Mouse (Mus musculus) CH12F3 (cell line): ENCODE data around the gene Atp10a.

Experiments
- in situ Hi-C: fragments of 300-500 bp; cut with MboI; formaldehyde crosslinking; loops from 2 replicates; pipeline ENCODE4 v1.14.3; 2020; ENCODE audit warnings: low sequenced_read_pairs

Atp10a gene

GRCm38 (mm10) chr7:58736841-58737547, 81.0 kb downstream of the Atp10a start:
- in situ Hi-C loops: no loop called here

DNA sequence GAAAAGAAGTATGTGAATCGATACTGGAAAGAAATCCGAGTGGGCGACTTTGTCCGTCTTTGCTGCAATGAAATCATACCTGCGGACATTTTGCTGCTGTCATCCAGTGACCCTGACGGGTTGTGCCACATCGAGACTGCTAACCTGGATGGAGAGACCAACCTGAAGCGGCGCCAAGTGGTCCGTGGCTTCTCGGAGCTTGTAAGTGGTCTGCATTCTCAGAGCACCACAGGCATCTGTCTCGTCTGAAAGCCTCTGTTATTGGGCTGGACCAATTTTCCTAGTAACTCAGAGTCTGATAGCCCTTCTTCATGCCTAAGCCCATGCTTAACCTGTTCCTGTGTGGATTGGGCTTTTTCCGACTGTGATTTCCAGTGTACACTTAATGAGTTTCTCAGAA, 84.2 kb downstream of the Atp10a start:
- in situ Hi-C loops: no loop called here

DNA sequence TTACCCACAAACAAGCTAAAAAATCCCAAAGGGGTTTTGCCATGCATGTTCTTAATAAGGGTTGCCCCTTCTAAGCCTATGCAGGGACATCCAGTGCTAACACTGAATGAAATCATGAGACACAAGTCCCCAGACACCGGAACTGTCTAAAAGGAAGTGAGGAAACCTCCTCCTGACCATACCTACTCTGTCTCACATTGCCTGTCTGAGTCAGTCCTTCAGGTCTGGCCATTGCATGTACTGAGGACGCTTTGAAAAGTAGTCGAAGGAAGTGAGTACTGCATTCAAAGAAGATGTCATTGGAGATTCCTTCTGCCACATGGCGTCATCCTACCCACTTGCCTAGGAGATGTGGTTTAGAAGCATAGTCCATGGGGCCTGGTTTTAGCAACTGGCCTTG, 84.9 kb downstream of the Atp10a start:
- in situ Hi-C loops: no loop called here

DNA sequence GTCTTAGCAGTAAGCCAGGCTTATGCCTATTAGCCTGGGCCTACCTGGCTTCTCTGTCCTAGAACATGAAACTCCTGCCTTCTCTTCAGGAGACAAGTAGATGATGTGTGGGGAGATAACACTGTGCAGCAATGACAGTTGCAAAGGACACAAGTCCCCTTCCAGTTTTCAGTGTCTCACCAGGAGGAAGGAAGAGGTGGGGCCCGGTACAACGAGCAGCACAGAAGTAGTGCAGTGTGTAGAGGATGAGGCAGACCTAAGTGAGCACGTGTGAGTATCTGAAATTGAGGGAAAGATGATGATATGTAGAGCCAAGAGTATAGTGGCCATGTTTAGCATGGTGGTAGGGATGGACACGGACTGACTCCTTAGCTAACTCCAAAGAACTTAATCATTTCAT, 86.0 kb downstream of the Atp10a start:
- in situ Hi-C loops: no loop called here

GRCm38 (mm10) chr7:58742648-58743047, 86.7 kb downstream of the Atp10a start:
- in situ Hi-C loops: no loop called here

GRCm38 (mm10) chr7:58743362-58744320, 87.7 kb downstream of the Atp10a start:
- in situ Hi-C loops: no loop called here

DNA sequence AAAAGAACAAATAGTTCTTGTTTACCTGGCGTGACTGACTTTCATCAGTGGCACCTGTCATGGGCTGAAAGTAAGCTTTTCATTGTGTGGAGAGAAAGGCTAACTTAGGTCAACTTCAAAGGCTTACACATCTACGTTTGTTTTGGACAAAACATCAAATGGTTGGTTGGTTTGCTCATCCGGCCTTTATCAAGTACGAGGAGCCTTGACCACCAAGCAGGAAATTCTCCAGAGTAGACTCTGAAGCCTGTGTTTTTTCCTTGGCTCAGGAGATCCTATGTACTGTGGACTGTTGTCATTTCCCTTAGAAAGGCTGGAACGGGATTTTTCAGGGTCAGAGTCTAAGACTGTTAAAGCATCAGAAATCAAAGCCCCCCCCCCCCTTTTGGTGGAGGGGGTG, 90.9 kb downstream of the Atp10a start:
- in situ Hi-C loops: no loop called here

GRCm38 (mm10) chr7:58749904-58750612, 94.1 kb downstream of the Atp10a start:
- in situ Hi-C loops: no loop called here

DNA sequence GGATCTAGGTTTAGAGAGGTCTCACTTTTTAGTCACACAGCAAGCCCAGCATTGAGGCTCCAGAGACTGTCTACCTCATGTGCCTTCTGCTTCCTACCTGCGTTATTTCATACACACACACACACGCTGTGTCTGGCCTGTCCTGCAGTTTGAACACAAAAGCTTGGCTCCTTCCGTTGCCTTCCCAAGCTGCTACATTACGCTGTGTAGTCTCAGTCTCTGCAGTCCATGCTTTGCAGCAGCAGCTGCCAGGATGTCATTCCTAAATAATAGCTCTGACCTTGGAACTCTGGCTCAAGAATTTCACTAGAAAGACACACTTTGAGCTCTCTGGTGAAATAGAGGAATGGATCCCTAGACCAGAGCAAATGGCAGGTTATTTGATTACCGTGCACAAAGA, 96.1 kb downstream of the Atp10a start:
- in situ Hi-C loops: no loop called here

GRCm38 (mm10) chr7:58754076-58754475, 98.1 kb downstream of the Atp10a start:
- in situ Hi-C loops: no loop called here

DNA sequence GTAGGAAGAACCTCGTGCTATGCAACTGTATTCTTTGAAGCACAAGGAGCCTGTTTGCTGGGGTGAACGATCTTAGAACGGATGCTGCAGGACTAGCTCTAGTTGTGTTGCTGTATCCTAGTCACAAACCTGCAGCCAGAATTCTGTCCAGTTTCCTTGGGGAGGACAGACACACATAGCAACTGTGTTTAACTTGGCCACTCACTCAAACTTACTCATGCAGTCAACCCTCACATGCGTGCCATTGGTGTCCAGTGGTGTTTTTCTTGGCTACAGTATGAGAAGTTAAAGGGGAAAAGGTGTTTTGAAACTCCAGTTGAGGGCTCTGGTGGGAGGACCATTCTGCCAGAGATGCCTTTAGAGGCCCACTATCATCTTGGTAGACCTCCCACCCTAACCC, 98.6 kb downstream of the Atp10a start:
- in situ Hi-C loops: no loop called here

GRCm38 (mm10) chr7:58755083-58755482, 99.1 kb downstream of the Atp10a start:
- in situ Hi-C loops: no loop called here

GRCm38 (mm10) chr7:58755846-58756245, 99.9 kb downstream of the Atp10a start:
- in situ Hi-C loops: no loop called here

DNA sequence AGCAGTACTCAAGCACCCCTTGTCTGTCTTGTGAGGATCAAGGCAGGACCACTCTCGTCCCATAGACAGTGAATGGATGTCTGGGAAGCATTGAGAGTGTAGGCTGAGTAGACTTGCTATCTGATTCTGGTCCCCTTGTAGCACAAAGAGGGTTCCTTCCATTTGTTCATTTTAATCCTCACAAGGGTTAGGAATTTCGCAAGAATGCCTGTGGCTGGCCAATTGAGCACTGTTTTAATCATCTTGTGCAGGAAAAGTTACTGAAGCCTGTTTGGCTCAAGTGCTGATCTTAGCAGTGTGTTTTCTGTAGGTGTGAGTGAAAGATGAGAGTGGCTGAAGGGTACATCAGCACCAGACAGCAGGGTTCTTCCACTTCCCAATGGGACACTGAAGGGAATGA, 101.4 kb downstream of the Atp10a start:
- in situ Hi-C loops: no loop called here

DNA sequence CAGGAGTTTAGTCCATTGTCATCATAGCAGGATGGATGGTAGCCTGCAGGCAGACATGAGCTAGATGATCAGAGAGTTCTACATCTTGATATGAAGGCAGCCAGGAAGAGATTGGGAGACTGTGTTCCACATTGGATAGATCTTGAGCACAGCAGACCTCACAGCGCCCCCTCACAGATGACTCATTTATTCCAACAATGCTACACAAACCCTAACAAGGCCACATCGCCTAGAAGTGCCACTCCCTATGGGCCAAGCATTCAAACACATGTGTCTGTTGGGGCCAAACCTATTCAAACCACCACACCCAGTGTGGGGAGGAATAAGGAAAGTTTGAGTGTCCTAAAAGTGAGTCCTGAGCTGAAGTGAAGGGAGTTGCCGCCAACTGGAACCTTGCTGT, 102.4 kb downstream of the Atp10a start:
- in situ Hi-C loops: no loop called here

GRCm38 (mm10) chr7:58759265-58759664, 103.3 kb downstream of the Atp10a start:
- in situ Hi-C loops: no loop called here

GRCm38 (mm10) chr7:58767257-58767656, 111.3 kb downstream of the Atp10a start:
- in situ Hi-C loops: no loop called here

DNA sequence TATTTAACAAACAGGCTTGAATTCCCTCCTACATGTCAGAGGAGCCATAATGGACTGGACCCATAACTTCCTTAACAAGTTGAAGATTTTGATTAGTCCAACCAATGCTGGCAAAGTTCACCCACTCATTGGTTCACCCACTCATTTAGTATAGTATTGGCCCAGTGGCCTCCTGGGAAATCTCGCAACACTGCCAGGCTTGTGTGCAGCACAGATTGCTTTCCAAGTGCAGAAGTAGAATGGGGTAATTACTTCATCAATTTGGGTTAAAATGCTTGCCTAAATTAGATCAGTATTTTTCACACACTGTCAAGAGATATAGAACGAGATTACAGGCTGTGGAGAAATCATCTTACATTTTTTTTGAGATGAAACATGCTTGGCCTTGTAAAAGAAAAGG, 112.3 kb downstream of the Atp10a start:
- in situ Hi-C loops: no loop called here

DNA sequence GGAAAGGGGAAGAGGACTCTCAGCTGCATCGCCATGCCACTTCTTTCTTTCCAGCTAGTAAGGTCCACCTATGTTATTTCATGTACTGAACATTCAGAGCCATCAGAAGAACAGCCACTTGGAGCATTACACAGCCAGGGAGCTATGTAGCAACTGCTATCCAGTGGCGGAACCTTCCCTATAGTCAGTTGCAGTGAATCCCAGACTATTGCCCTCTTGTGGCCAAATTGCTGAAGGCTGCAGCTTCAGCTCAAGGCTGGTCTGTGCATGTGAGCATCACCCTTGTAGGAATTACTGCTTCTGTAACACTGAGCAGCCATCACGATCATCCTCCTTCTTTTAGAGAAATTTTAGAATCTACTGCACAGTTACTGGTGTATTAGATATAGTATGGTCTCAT, 114.3 kb downstream of the Atp10a start:
- in situ Hi-C loops: no loop called here

- in situ Hi-C loops: no loop called here
Observed at GRCm38 (mm10) chr7:58772048-58772690, 116.2 kb downstream of the Atp10a start.

- in situ Hi-C loops: no loop called here
Observed at GRCm38 (mm10) chr7:58779146-58779545, 123.2 kb downstream of the Atp10a start.
